Mouse (Mus musculus): ENCODE results near the gene Dscam. TPM values are rescaled to one million over a fixed set of nuclear protein-coding genes. Genes with fewer than 3 reads are reported as not detected.

Dscam gene
- polyA plus RNA-seq, 1 experiment from 2014 or later = not detected

DNA sequence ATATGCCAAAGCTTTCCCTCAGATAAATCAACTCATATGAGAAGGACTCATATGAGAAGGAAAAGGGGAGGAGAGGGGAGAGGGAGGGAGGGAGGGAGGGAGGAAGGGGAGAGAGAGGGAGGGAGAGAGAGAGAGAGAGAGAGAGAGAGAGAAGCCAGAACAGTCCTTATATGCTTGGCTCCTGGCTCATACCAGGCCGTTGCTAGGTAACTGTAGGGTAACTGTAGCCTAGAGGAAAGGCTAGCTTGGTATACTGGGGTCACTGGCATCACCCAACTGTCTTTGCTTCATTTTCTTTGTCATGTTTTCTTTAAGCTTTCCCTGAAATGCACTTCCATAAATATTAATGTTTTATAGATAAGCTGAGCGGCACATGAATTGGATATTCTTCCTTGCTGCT lies 617.9 kb downstream of the Dscam start:
- ATAC-seq (ENCODE audit: insufficient number of reproducible peaks, insufficient read depth, low FRiP score, low read depth) = no peak

DNA sequence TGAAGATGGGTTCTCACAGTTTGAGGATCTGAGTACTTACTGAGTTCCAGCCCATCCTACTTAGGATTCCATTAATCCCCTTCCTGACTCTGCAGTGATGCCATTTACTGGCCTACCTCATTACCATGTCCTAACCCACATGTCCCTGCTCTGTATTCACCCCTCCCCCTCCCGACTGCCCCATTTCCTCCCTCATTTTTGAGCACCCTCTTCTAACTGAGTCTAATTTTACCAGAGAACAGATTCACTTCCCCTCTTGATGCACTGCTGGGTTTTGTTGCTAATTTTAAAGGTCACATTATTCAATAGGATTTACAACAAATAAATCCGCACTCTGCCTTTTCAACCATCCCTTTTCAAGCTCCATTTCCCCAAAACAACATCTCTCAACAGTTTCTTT lies 629.5 kb downstream of the Dscam start:
- no peak for ATAC-seq (ENCODE audit: insufficient number of reproducible peaks, insufficient read depth, low FRiP score, low read depth)
- no peak overlapping the region for H3K4me2 ChIP-seq (ENCODE audit: low read length)
- no peak overlapping the region for H3K9ac ChIP-seq (ENCODE audit: low read length)
- WGBS = 71% methylated on average over 2 of the region's 2 CpGs
- H3K27ac ChIP-seq (replicated peaks in 1 of 2; ENCODE audit: control insufficient read depth in 1 of 2, insufficient read depth in 1 of 2, low read depth in 2 of 2, low read length in 2 of 2) = no peak overlapping the region
- H3K36me3 ChIP-seq (ENCODE audit: control insufficient read depth, insufficient read depth, low read length) = no peaks in the 10 kb centered on the region
- no peak overlapping the region for H3K4me3 ChIP-seq (ENCODE audit: control insufficient read depth in 1 of 2, insufficient read depth in 1 of 2, low read depth in 1 of 2, low read length in 2 of 2)
- no peaks in the 10 kb centered on the region for H3K4me1 ChIP-seq (ENCODE audit: control insufficient read depth in 2 of 2, insufficient read depth in 2 of 2, low read length in 2 of 2)
- H3K9me3 ChIP-seq (ENCODE audit: control insufficient read depth, low read length) = no peaks in the 10 kb centered on the region
- peaks cover 13% of the 10 kb centered on the region; the same call in 1 of the 2 replicates for H3K27me3 ChIP-seq (ENCODE audit: control insufficient read depth, insufficient read depth, low read length)

More for the DNA sequence above, 617.9 kb downstream of the Dscam start:
- Histone ChIP-seq H3K27ac (replicated peaks in 1 of 2; ENCODE audit: control insufficient read depth in 1 of 2, insufficient read depth in 1 of 2, low read depth in 2 of 2, low read length in 2 of 2) (no peak overlapping the region), H3K27me3 (ENCODE audit: control insufficient read depth, insufficient read depth, low read length) (no peaks in the 10 kb centered on the region), H3K4me1 (ENCODE audit: control insufficient read depth in 2 of 2, insufficient read depth in 2 of 2, low read length in 2 of 2) (no peaks in the 10 kb centered on the region; a peak in 1 of 4 replicates), H3K9ac (ENCODE audit: low read length) (no peak overlapping the region), H3K4me3 (ENCODE audit: control insufficient read depth in 1 of 2, insufficient read depth in 1 of 2, low read depth in 1 of 2, low read length in 2 of 2) (no peak overlapping the region), H3K36me3 (ENCODE audit: control insufficient read depth, insufficient read depth, low read length) (no peaks in the 10 kb centered on the region), H3K4me2 (ENCODE audit: low read length) (no peak overlapping the region), H3K9me3 (ENCODE audit: control insufficient read depth, low read length) (no peaks in the 10 kb centered on the region)
- WGBS = 78% methylated on average over 2 of the region's 2 CpGs

Other genes with a start within 250 kb of the Dscam start
- 64.8 and 82.0 TPM in 2 replicates for gene Bace2, start 186.0 kb upstream of the Dscam start, polyA plus RNA-seq (2014; fragmentation: Nextera tagmentation; extraction: Ambion mirVana)

All from heart, embryonic 14.5 days (tissue).